Mouse (Mus musculus) cerebellum, postnatal 14 days (tissue): ENCODE measurements at regions not wholly inside any gene's neighbourhood (a gene's known extent, or its start where the extent isn't known, plus 50 kb on each side); places are given as distances from the start of the nearest gene placed in this dataset.
A peak's percentile ranks its signal among the peaks of the same experiment; 100 is the strongest.
"Not testable (repeated sequence)": the region's sequence is repeated elsewhere in the genome, so short reads cannot be mapped to it uniquely, and the experiment has no call there.

Experiments used
- DNase-seq, 2 experiments: peaks; one replicate each; pipeline ENCODE4 v3.0.0; 2021; ENCODE audit warnings: mixed read lengths in 2 of 2

GRCm38 (mm10) chr6:60445591-60445990 lies 384.1 kb downstream of the Snca start:
- DNase-seq = no peak

DNA sequence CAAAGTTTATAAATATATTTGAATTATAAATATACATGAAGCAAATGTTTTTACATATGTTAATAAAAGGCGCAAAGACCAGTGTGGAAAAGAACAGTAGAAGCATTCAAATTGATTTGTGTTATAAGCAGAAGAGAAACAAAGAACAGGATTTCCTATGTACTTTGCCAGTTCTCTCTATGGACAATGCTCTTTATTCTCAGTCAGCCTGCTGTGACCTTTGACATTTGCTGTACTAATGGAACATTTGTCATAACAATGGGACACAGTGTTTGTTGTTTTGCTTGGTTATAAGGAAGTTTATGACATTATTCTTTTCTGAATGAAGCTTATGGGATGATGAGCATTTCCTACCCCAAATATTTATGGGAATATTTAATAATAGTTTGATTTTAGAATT lies 387.7 kb downstream of the Snca start:
- no peak for DNase-seq

DNA sequence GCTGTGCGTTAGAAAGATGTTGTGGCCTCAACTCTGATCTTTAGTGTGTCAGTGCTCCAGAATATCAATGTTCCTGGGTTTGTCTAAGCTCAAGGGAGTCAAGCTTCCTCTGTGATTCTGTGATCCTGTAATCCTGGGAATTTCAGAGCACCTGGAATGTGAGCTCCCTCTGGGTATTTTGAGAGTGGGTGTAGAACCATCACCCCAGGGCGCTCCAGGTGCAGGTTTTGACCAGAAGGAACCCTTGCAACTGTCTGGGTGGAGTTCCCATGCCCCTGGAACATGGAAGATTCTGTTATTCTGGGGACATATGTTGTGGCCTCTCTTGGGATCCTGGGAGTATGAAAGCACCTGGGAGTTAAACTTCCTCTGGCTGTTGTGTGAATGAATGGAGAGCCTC lies 418.0 kb downstream of the Snca start:
- no peak for DNase-seq

DNA sequence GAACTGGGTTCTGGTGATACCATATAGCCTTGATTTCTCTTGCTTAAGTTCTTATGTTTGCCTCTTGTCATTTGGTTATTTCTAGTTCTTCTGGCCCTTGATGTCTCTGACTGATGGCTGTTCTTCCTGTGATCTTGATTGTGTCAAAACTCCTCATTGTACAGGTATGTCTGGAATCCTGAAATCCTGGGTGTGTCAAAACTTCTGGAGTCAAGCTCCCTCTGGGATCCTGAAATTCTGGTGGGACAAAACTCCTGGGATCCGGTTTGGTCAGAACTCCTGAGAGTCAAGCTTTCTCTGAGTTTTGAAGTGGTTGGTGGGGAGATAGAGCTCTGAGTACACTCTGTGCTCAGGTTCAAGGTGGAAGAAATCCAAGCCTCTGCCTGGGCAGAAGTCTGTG lies 418.4 kb downstream of the Snca start:
- DNase-seq = no peak

GRCm38 (mm10) chr6:60410051-60410785 lies 419.4 kb downstream of the Snca start:
- no peak for DNase-seq

- DNase-seq = no peak
These were observed 420.6 kb downstream of the Snca start for GRCm38 (mm10) chr6:60409094-60409493.

DNA sequence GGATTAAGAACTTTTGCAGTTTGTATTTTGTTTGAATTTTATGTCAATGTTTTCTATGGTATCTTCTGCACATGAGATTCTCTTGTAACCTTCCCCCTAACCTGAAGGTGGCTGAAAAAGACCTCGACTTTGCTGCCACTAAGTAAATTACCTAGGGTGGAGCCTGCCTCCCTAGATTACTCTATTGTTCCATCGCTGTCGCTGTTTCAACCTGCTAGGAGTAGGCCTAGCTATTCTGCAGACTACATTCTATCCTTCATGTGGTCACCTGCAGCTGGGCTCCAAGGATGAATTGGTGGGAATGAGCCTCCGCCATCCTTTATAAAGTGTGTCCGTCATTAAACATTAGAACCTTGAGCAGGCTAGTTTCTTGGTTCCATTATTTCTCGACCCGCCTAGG lies 422.8 kb downstream of the Snca start:
- no peak for DNase-seq

DNA sequence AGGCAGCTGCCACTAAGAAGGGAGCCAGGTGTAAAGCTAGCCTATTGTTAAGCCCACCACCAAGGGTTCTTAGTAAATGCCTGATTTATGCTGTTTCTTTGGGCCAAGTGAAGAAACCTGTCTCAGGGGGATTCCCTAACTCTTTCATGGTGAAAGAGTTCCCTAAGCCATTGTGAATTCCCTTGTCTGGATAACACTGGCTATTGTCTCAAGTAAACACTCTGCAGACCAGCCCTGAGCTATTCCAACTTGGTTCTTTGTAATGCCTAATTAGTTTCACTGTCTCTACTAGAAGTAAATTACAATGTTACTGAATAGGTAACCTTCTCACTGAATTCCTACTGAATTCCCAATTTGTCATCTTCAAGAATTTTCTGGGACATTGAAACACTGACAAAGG lies 465.7 kb downstream of the Snca start:
- DNase-seq = not testable (repeated sequence)

DNA sequence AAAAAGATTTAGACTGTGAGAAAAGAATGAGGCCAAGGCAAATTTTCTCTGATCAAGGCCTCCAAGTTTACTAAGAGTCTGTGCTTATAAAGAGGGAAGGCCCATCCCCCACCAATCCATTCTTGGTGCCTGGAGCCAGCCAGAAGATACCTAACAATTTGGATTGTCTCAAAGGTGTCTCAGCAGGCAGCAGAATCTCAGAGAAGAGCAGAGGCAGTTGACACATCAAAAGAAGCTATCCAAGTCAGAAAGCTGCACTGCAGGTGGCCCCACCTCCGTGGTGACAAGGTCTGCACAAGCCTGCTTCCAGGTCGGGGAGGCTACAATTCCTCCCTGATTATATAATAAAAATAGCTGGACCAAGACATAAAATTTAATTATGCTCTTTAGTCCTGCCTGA lies 484.2 kb downstream of the Snca start:
- DNase-seq = peak; percentile 1
